Mouse (Mus musculus) myocyte (in vitro differentiated cells): ENCODE results near the gene Foxo1.

Source experiments
- E2F4 ChIP-seq: IDR thresholded peaks from one replicate; pipeline ENCODE4 v1.6.1; 2011; ENCODE audit warnings: mild to moderate bottlenecking, control low read depth, moderate library complexity; ENCODE audit not compliant: insufficient read depth
- MAX ChIP-seq: IDR thresholded peaks from one replicate; pipeline ENCODE4 v1.6.1; 2011; ENCODE audit warnings: low read depth, mild to moderate bottlenecking, control low read depth
- MYOD1 ChIP-seq, 3 experiments: IDR thresholded peaks; one replicate each; pipeline ENCODE4 v1.6.1; 2011; ENCODE audit warnings: control low read depth in 2 of 3, low read depth in 2 of 3, mild to moderate bottlenecking in 2 of 3, moderate library complexity in 1 of 3; ENCODE audit not compliant: insufficient read length in 2 of 3, control insufficient read depth in 1 of 3
- MYOG ChIP-seq, 3 experiments: IDR thresholded peaks; one replicate each; pipeline ENCODE4 v1.6.1; 2011; ENCODE audit warnings: control low read depth in 2 of 3, low read depth in 2 of 3, mild to moderate bottlenecking in 2 of 3; ENCODE audit not compliant: insufficient read length in 2 of 3, control insufficient read depth in 1 of 3, insufficient read depth in 1 of 3
- POLR2A ChIP-seq: IDR thresholded peaks from one replicate; pipeline ENCODE4 v1.6.1; 2011; ENCODE audit warnings: low read depth, mild to moderate bottlenecking, control low read depth, moderate library complexity; ENCODE audit not compliant: insufficient read length
- POLR2AphosphoS2 ChIP-seq: IDR thresholded peaks from one replicate; pipeline ENCODE4 v1.6.1; 2011; ENCODE audit warnings: low read depth, control low read depth; ENCODE audit not compliant: insufficient read length
- REST ChIP-seq: IDR thresholded peaks from one replicate; pipeline ENCODE4 v1.6.1; 2011; ENCODE audit warnings: mild to moderate bottlenecking, control low read depth, moderate library complexity; ENCODE audit not compliant: insufficient read depth, insufficient read length
- SRF ChIP-seq: IDR thresholded peaks from one replicate; pipeline ENCODE4 v1.6.1; 2011; ENCODE audit warnings: low read depth; ENCODE audit not compliant: control insufficient read depth, insufficient read length
- TCF12 ChIP-seq: IDR thresholded peaks from one replicate; pipeline ENCODE4 v1.6.1; 2011; ENCODE audit warnings: mild to moderate bottlenecking, control low read depth; ENCODE audit not compliant: poor library complexity, insufficient read depth, severe bottlenecking
- USF1 ChIP-seq: IDR thresholded peaks from one replicate; pipeline ENCODE4 v1.6.1; 2011; ENCODE audit warnings: low read depth, mild to moderate bottlenecking, control low read depth, moderate library complexity

DNA sequence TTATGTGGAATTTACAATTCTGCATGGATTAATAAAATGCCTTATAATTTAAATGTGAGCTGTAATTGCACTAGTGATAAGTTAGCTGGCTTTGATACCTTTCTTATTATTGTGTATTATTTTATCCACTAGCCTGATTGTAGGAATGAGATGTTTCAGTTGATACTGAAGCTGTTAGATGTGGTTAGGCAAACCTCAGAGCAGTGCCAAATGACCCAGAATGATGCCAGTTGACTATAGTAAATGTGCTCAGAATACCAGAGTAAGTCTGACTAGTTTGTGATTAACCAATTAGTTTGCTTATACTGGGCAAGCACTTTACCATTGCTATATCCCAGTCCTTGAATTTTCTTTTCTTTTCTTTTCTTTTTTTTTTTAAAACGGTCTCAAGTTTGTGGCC, 12.5 kb downstream of the Foxo1 start:
- no peak for TF ChIP-seq POLR2A
- TF ChIP-seq MAX, result no peak
- TF ChIP-seq E2F4, result no peak
- TF ChIP-seq TCF12, result no peak
- no peak for TF ChIP-seq REST
- TF ChIP-seq SRF, result no peak
- no peak for TF ChIP-seq USF1
- TF ChIP-seq MYOG (IDR thresholded peaks at IDR 0.05; ENCODE audit: control insufficient read depth in 1 of 3, insufficient read depth in 1 of 3, insufficient read length in 2 of 3, low read depth in 2 of 3), result no peak
- no peak for TF ChIP-seq POLR2AphosphoS2
- no peak for TF ChIP-seq MYOD1 (IDR thresholded peaks at IDR 0.05; ENCODE audit: control insufficient read depth in 1 of 3, insufficient read length in 2 of 3, low read depth in 2 of 3)
